Mouse (Mus musculus): ENCODE measurements around the gene Olfr1322.

The Olfr1322 gene

DNA sequence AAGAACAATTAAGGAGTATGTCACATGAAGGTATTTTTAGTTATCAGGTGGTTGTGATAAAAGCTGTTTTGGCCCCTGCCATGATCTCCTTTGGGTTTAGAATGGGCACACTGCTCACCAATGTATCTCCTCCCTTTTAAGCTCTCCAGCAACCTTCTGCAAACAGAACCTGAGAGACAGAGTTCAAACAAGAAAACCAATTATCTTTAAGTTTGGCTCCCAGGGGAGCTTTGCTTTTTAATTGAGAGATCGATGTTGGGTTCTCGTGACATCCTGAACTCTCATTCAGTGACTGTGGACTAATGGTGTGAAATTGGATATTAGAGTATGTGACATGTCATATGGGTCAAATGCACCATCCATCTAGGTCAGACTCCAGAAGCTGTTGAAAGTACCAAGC is at the start of gene Olfr1322:
Gene Olfr1322, minus strand, starts transcription at position 101 of the 400 bp plus-strand sequence.
- DNase-seq, result no peak

- DNase-seq, result no peak
These were observed 13.5 kb downstream of the Olfr1322 start for GRCm38 (mm10) chrX:49877651-49878349.
